Mouse (Mus musculus) hindbrain, embryonic 14.5 days (tissue): ENCODE measurements at regions not wholly inside any gene's neighbourhood (a gene's known extent, or its start where the extent isn't known, plus 50 kb on each side); places are given as distances from the start of the nearest gene placed in this dataset.

Experiments used
- ATAC-seq: fragments of 200-750 bp; cut with Nextera tagmentation; 2 replicates; pipeline ENCODE4 v1.8.0; 2017; ENCODE audit warnings: moderate number of reproducible peaks, mild to moderate bottlenecking, moderate TSS enrichment, moderate library complexity; ENCODE audit not compliant: low FRiP score
- DNase-seq: peaks from one replicate; pipeline ENCODE4 v3.0.0-alpha.2; 2015; ENCODE audit warnings: low spot score
- H3K27ac ChIP-seq: fragments of 300-500 bp; sonication (generic); 2 replicates; pipeline ENCODE4 v1.5.1; 2014; ENCODE audit warnings: mild to moderate bottlenecking, moderate library complexity
- H3K27me3 ChIP-seq: fragments of 300-500 bp; sonication (generic); 2 replicates; pipeline ENCODE4 v1.6.1; 2014; ENCODE audit warnings: mild to moderate bottlenecking, low read length, mixed read lengths; ENCODE audit not compliant: control insufficient read depth, insufficient read depth
- H3K36me3 ChIP-seq: fragments of 300-500 bp; sonication (generic); replicated peaks from 2 replicates; pipeline ENCODE4 v1.6.1; 2014; ENCODE audit not compliant: control insufficient read depth, insufficient read depth
- H3K4me1 ChIP-seq: fragments of 300-500 bp; sonication (generic); replicated peaks from 2 replicates; pipeline ENCODE4 v1.6.1; 2014; ENCODE audit warnings: antibody characterized with exemption, low read length, mixed read lengths; ENCODE audit not compliant: control insufficient read depth, insufficient read depth
- H3K4me2 ChIP-seq: fragments of 300-500 bp; sonication (generic); replicated peaks from 2 replicates; pipeline ENCODE4 v1.6.1; 2014; ENCODE audit warnings: mild to moderate bottlenecking, moderate library complexity
- H3K4me3 ChIP-seq: fragments of 300-500 bp; sonication (generic); replicated peaks from 2 replicates; pipeline ENCODE4 v1.5.1; 2014; ENCODE audit warnings: mild to moderate bottlenecking, low read length
- H3K9ac ChIP-seq: fragments of 300-500 bp; sonication (generic); 2 replicates; pipeline ENCODE4 v1.6.1; 2014
- H3K9me3 ChIP-seq: fragments of 300-500 bp; sonication (generic); 2 replicates; pipeline ENCODE4 v1.6.1; 2016; ENCODE audit warnings: low read length; ENCODE audit not compliant: control insufficient read depth
- WGBS: fragments of 180-500 bp; shearing (Covaris S2); extraction: QIAGEN DNeasy Blood & Tissue Kit; methylation state at CpG from one replicate; pipeline ENCODE4 v1.1.7; 2014; 5-methylcytosine and 5-hydroxymethylcytosine counted together

DNA sequence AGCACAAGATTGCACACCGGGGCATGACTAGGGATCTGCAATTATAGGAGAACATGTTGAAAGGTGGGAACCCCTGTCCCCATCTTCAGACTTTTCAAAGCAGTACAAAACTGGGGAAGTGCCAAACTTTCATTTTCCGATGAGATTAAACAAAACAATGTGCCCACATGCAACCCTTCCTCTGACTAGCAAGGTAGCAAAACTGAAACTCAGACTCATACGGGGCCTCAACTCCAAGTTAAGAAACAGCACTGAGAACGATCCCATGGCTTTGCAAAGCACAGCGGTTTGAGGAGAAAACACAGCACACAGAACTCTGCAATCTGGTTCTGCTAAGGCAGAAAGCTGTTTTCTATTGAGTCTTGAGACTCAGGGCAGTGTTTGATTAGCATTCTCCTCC, 388.9 kb upstream of the Intu start:
- no peak overlapping the region for H3K27ac ChIP-seq
- H3K4me1 ChIP-seq = no peaks in the 10 kb centered on the region
- H3K9ac ChIP-seq = no peak overlapping the region
- 92% methylated on average over 5 of the region's 5 CpGs for WGBS
- DNase-seq (no peak), ATAC-seq (no peak)
- H3K9me3 ChIP-seq = no peaks in the 10 kb centered on the region
- no peaks in the 10 kb centered on the region for H3K27me3 ChIP-seq
- H3K4me3 ChIP-seq = no peak overlapping the region
- H3K4me2 ChIP-seq = no peak overlapping the region
- H3K36me3 ChIP-seq = no peaks in the 10 kb centered on the region

- DNase-seq = no peak
- WGBS = 76% methylated on average over 6 of the region's 6 CpGs
- ATAC-seq = no peak
Observed at GRCm38 (mm10) chr3:40158631-40159030, 372.5 kb upstream of the Intu start.

GRCm38 (mm10) chr3:40159591-40160145, 371.4 kb upstream of the Intu start:
- Histone ChIP-seq H3K4me3 (no peak overlapping the region), H3K4me1 (no peaks in the 10 kb centered on the region), H3K36me3 (no peaks in the 10 kb centered on the region), H3K9me3 (no peaks in the 10 kb centered on the region), H3K27me3 (no peaks in the 10 kb centered on the region), H3K27ac (no peak overlapping the region), H3K9ac (no peak overlapping the region), H3K4me2 (no peak overlapping the region)
- WGBS = 61% methylated on average over 9 of the region's 9 CpGs
- no peak for ATAC-seq
- no peak for DNase-seq

More at GRCm38 (mm10) chr3:40158631-40159030, 372.5 kb upstream of the Intu start:
- no peak overlapping the region for H3K4me3 ChIP-seq
- no peaks in the 10 kb centered on the region for H3K4me1 ChIP-seq
- H3K36me3 ChIP-seq = no peaks in the 10 kb centered on the region
- no peaks in the 10 kb centered on the region for H3K9me3 ChIP-seq
- no peak overlapping the region for H3K4me2 ChIP-seq
- no peak overlapping the region for H3K9ac ChIP-seq
- H3K27me3 ChIP-seq = no peaks in the 10 kb centered on the region
- H3K27ac ChIP-seq = no peak overlapping the region

- 89% methylated on average over 1 of the region's 1 CpGs for WGBS
- no peaks in the 10 kb centered on the region for H3K36me3 ChIP-seq
- ATAC-seq = no peak
- H3K27me3 ChIP-seq = no peaks in the 10 kb centered on the region
- H3K4me1 ChIP-seq = no peaks in the 10 kb centered on the region
- no peak overlapping the region for H3K4me2 ChIP-seq
- no peak overlapping the region for H3K4me3 ChIP-seq
- H3K9ac ChIP-seq = no peak overlapping the region
- H3K9me3 ChIP-seq = no peaks in the 10 kb centered on the region
- DNase-seq = no peak
- no peak overlapping the region for H3K27ac ChIP-seq
Observed at GRCm38 (mm10) chr3:40164181-40164580, 366.9 kb upstream of the Intu start.

- Histone ChIP-seq H3K4me1 (no peaks in the 10 kb centered on the region), H3K27me3 (no peaks in the 10 kb centered on the region), H3K9ac (no peak overlapping the region), H3K9me3 (no peaks in the 10 kb centered on the region), H3K4me2 (no peak overlapping the region), H3K4me3 (no peak overlapping the region), H3K36me3 (no peaks in the 10 kb centered on the region), H3K27ac (no peak overlapping the region)
- 70% methylated on average over 12 of the region's 12 CpGs for WGBS
- ATAC-seq (no peak), DNase-seq (no peak)
Observed at GRCm38 (mm10) chr3:40167970-40168626, 363.0 kb upstream of the Intu start.

DNA sequence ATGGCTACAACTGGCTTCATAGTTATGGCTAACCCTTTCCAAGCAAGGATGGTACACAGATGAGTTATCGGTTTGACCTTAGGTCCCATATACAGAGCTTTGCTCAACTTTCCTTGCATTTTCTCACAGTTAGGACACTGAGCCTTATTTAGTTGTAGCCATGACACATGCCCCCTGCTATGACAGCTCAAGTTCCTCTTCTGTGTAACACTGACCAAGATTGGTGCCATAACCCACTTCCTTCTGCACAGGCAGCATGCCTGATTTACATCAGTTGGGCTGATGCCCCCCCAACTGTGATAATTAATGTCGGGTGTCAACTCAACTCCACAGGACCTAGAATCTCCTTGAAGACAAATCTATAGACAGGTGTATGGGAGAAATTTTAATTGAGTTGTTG, 361.5 kb upstream of the Intu start:
- ATAC-seq (no peak), DNase-seq (no peak)
- Histone ChIP-seq H3K9ac (no peak overlapping the region), H3K4me2 (no peak overlapping the region), H3K27me3 (no peaks in the 10 kb centered on the region), H3K4me1 (no peaks in the 10 kb centered on the region), H3K36me3 (no peaks in the 10 kb centered on the region), H3K9me3 (no peaks in the 10 kb centered on the region), H3K4me3 (no peak overlapping the region), H3K27ac (no peak overlapping the region)
- WGBS = 92% methylated on average over 2 of the region's 2 CpGs

DNA sequence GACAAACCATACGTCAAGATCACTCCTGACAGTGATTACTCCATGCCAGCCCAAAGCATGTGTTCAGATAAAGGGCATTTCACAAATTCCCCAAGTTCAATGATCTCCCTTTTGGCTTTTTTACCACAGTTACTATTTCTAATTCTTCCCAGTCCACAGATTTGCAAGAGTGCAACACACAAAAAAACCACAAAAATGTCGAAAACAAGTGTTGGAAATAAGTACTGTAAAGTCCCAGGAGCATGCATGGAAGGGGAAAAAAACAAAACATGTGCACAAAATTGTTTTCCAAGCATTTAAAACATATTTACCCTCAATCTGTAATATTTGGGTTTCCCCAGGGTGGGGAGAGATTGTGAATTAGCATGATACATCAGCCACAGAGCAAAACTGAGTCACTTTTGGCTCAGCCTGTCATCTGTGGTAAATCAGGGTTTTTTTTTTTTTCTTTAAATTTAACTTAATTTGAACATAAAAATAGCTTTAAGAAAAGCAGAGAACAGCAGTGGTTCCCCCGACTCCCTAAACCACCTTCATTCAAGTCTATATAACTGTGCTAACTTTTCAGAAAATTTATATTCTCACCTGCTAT, 351.3 kb upstream of the Intu start:
- Histone ChIP-seq H3K27ac (no peak overlapping the region), H3K4me1 (no peaks in the 10 kb centered on the region), H3K36me3 (no peaks in the 10 kb centered on the region), H3K9ac (no peak overlapping the region), H3K27me3 (no peaks in the 10 kb centered on the region), H3K4me2 (no peak overlapping the region), H3K4me3 (no peak overlapping the region), H3K9me3 (no peaks in the 10 kb centered on the region)
- ATAC-seq (no peak), DNase-seq (no peak)
- 76% methylated on average over 3 of the region's 3 CpGs for WGBS

- no peaks in the 10 kb centered on the region for H3K9me3 ChIP-seq
- H3K4me3 ChIP-seq = no peak overlapping the region
- no peak for DNase-seq
- no peak for ATAC-seq
- H3K27me3 ChIP-seq = no peaks in the 10 kb centered on the region
- H3K27ac ChIP-seq = no peak overlapping the region
- WGBS = 94% methylated on average over 5 of the region's 5 CpGs
- H3K9ac ChIP-seq = no peak overlapping the region
- no peaks in the 10 kb centered on the region for H3K4me1 ChIP-seq
- H3K4me2 ChIP-seq = no peak overlapping the region
- H3K36me3 ChIP-seq = no peaks in the 10 kb centered on the region
Observed at GRCm38 (mm10) chr3:40185597-40186320, 345.3 kb upstream of the Intu start.

DNA sequence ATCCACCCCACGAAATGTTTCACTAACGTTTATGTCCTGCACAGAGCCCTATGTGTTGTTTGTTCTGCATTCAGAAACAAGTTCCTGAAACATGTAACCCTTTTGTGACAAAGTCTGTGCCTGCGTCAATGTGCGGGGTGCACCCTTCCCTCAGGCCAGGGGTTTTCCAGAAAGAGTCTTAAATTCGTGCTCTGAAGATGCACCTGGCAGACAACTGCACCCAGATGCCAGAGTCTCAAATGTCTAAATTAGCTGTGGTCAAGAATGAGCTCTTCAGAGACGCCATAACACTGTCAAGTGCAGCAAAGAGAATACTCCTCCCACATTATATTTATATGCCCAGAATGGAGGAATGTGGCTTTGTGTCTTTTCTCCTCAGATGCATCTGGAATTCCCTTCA, 341.6 kb upstream of the Intu start:
- ATAC-seq = no peak
- no peak for DNase-seq
- 86% methylated on average over 6 of the region's 6 CpGs for WGBS

More for the DNA sequence above, 341.6 kb upstream of the Intu start:
- Histone ChIP-seq H3K4me3 (no peak overlapping the region), H3K4me2 (no peak overlapping the region), H3K27me3 (no peaks in the 10 kb centered on the region), H3K9me3 (no peaks in the 10 kb centered on the region), H3K27ac (no peak overlapping the region), H3K36me3 (no peaks in the 10 kb centered on the region), H3K4me1 (no peaks in the 10 kb centered on the region), H3K9ac (no peak overlapping the region)
